Mouse (Mus musculus): Measurements from ENCODE around the gene Ube2j2. TPM values are rescaled to one million over a fixed set of nuclear protein-coding genes. Genes with fewer than 3 reads are reported as not detected.
A peak's percentile ranks its signal among the peaks of the same experiment; 100 is the strongest.

The Ube2j2 gene
- polyA plus RNA-seq (2015; fragmentation: Nextera tagmentation; extraction: Ambion mirVana): 104 and 115 TPM in 2 replicates

DNA sequence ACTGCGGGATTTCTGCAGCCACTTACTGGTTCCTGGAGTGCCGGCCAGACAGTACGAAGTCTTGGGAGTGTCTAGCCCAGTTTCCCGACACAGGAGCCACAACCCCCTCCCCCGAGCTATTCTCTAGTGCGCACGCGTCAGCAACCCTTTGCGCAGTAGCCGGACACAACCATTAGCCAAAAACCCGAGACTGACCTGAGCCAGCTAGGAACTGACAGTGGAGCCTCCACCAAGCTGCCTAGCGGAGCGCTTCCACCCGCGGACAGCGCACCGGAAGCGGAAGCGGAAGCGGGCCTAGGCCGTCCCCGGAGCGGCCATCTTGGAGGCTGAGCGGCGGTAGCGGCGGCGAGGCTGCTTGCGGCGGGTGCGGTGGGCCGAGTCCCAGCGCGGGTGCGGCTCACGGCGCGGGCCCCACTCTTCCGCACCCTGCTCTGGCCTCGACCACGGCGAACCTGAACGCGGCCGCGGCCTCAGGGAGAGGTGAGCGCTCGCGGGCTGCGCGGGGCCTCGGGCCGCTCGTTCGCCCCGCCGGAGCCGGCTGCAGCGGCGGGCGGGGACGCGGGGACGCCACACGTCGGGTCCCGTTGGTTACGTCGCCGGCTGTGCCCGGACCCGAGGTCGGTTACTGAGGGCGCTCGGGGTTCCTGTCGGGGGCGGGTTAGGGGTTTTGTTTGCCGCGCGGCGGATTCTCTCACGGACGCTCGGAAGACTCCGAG, at the start of gene Ube2j2:
Gene Ube2j2, plus strand, starts transcription at position 298 of the 716 bp plus-strand sequence.
- Histone ChIP-seq H3K9ac (peak within 1 kb of the TSS; percentile 73), H3K36me3 (0 out of 2 replicates have a peak, but pooled peaks cover 12% of the 10 kb centered on the region), H3K27ac (replicated peaks) (peak within 1 kb of the TSS; percentile 87), H3K4me1 (replicated peaks) (peaks cover 31% of the 10 kb centered on the region), H3K27me3 (no peaks in the 10 kb centered on the region), H3K4me3 (peak within 1 kb of the TSS; percentile 76), H3K4me2 (peak within 1 kb of the TSS; percentile 83), H3K9me3 (no peaks in the 10 kb centered on the region)
- 0% methylated on average over 77 of the region's 85 CpGs for WGBS
- ATAC-seq (ENCODE audit: low FRiP score, low read depth): peak; percentile 98

DNA sequence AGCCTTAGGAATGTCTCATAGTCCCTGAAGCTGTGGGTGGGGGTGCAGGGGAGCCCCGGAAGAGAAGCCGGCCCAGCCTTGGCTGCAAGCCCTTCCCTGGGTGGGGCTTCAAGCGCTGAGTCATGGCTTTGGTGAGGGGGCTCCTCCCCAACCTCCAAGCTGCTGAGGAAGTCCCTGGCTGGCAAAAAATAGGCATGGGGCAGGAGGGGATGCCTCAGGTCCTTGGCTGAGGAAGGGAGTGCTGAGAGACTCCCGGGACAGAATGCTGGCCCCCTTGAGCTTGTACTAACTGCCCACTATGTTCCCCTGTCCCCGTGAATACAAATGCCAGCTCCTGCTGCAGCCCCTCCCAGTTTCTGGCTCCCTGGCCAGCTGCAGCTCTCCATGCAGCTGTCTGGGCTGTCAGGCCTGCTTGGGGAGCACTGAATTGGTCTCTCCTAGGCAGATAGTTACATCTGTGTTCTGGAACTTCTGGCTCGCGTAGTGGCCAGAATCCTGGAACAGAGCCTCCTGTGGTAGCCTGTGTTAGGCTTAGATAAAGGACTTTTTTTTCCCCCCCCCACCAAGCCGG, 49.2 kb upstream of the Ube2j2 start:
- ATAC-seq (ENCODE audit: low FRiP score, low read depth): no peak
- peak overlapping the region; percentile 87 for H3K4me3 ChIP-seq
- 23% methylated on average over 8 of the region's 8 CpGs for WGBS
- H3K9me3 ChIP-seq: no peaks in the 10 kb centered on the region
- peak overlapping the region; percentile 52 for H3K27ac ChIP-seq (replicated peaks)
- peak overlapping the region; percentile 95; the same call in 1 of the 2 replicates for H3K9ac ChIP-seq
- peaks cover 36% of the 10 kb centered on the region for H3K36me3 ChIP-seq
- peak overlapping the region; percentile 99 for H3K4me2 ChIP-seq
- no peaks in the 10 kb centered on the region for H3K27me3 ChIP-seq
- peaks cover 51% of the 10 kb centered on the region for H3K4me1 ChIP-seq (replicated peaks)

DNA sequence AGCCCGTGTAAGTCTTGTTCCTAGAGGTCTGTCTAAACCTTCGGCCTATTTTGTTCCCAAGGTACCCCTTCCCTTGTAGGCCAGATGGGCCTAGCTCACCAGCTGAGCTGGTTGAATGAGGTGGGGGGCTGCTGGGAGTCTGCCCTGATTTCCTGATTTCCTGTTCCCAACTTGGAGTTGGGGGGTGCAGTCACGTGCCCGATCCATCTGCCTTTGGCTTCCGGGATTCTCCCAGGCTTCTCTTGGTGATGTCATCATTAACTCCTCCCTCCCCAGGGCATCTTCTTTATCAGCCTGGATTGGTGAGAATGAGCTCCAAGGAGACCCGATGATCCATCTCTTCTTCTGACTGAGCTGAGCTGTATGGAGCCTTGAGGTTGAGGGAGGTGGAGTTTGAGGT, 48.4 kb upstream of the Ube2j2 start:
- Histone ChIP-seq H3K27me3 (no peaks in the 10 kb centered on the region), H3K27ac (replicated peaks) (peak overlapping the region; percentile 52), H3K9ac (peak overlapping the region; percentile 95; the same call in 1 of the 2 replicates), H3K36me3 (peaks cover 38% of the 10 kb centered on the region), H3K4me1 (replicated peaks) (peaks cover 43% of the 10 kb centered on the region), H3K9me3 (no peaks in the 10 kb centered on the region), H3K4me2 (peak overlapping the region; percentile 99), H3K4me3 (peak overlapping the region; percentile 87)
- no peak for ATAC-seq (ENCODE audit: low FRiP score, low read depth)
- WGBS: 19% methylated on average over 6 of the region's 6 CpGs

DNA sequence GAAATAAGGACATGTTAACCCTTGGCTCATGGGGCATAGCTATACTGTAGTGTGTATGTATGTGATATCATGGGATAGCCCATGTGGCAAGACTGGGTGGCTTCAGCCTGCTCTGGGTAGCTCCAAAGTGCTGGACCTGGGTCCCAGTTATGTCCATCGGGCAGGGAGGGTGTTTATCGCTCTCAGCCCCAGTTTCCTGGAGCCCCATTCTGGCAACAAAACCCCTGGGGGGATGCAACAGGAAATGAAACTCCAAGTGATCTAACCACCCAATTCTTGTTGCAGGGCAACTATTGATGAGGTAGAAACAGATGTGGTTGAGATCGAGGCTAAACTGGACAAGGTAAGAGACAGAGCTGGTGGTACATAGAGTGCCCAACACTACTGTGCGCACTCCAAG, 47.8 kb upstream of the Ube2j2 start:
- Histone ChIP-seq H3K27ac (replicated peaks) (no peak overlapping the region), H3K36me3 (peaks cover 45% of the 10 kb centered on the region), H3K9ac (no peak overlapping the region), H3K27me3 (no peaks in the 10 kb centered on the region), H3K9me3 (no peaks in the 10 kb centered on the region), H3K4me1 (replicated peaks) (peaks cover 37% of the 10 kb centered on the region), H3K4me3 (0 out of 2 replicates have a peak overlapping the region, but pooled peaks have one; percentile 87), H3K4me2 (peak overlapping the region; percentile 99)
- no peak for ATAC-seq (ENCODE audit: low FRiP score, low read depth)
- 98% methylated on average over 4 of the region's 4 CpGs for WGBS

DNA sequence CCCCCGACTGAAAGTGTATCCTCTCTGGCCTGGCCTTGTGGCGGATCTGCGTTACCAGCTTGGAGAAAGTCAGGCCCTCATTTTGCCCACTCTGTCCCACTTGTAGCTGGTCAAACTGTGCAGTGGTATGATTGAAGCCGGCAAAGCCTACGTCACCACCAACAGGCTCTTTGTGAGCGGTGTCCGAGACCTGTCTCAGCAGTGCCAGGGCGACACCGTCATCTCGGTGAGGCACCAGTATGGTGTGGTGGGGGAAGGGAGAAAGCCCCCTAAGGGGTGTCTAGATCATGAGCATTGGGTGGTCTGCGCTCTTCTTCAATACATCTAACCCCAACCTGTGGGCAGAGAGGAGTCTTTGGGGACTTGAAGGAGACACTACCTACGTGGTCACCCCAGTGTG, 47.2 kb upstream of the Ube2j2 start:
- no peaks in the 10 kb centered on the region for H3K9me3 ChIP-seq
- no peak overlapping the region for H3K4me3 ChIP-seq
- WGBS: 97% methylated on average over 12 of the region's 12 CpGs
- H3K9ac ChIP-seq: no peak overlapping the region
- H3K4me1 ChIP-seq (replicated peaks): peaks cover 34% of the 10 kb centered on the region
- H3K4me2 ChIP-seq: no peak overlapping the region
- no peak for ATAC-seq (ENCODE audit: low FRiP score, low read depth)
- peaks cover 51% of the 10 kb centered on the region for H3K36me3 ChIP-seq
- no peak overlapping the region for H3K27ac ChIP-seq (replicated peaks)
- H3K27me3 ChIP-seq: no peaks in the 10 kb centered on the region

DNA sequence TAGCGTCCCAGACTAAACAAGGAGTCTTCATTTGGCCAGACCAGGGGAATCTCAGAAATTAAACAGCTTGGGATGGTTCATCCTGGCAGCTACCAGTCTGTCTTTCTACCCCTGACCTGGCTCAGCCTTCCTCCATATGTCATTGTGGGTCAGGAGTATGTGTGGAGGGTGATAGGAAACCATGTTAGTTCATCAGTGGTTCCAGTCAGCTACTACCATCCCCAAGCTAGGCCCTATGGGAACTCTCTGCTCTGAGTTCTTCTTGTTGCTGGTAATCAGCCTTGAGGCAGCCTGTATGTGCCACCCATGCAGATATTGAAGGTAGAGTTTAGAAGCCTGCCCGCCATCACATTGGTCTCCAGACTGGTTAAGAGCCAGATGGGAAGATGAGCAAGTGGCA, 45.3 kb upstream of the Ube2j2 start:
- ATAC-seq (ENCODE audit: low FRiP score, low read depth): no peak
- Histone ChIP-seq H3K4me3 (no peak overlapping the region), H3K36me3 (peaks cover 69% of the 10 kb centered on the region), H3K4me2 (no peak overlapping the region), H3K9ac (no peak overlapping the region), H3K27me3 (no peaks in the 10 kb centered on the region), H3K27ac (replicated peaks) (no peak overlapping the region), H3K9me3 (no peaks in the 10 kb centered on the region), H3K4me1 (replicated peaks) (peaks cover 28% of the 10 kb centered on the region)
- 91% methylated on average over 2 of the region's 2 CpGs for WGBS

DNA sequence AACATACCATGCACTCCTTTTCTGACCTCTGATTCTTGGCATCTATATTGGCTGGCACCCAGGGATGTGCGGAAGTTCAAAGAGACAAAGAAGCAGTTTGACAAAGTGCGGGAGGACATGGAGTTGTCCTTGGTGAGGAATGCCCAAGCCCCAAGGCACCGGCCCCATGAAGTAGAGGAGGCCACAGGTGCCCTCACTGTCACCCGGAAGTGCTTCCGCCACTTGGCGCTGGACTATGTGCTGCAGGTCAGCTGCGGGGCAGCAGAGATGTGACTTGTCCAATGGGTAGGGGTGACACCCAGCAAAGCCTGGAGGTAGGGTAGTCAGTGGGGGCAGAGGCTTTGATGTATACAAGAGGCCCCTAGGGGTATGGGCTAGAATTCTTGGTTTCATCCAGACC, 44.3 kb upstream of the Ube2j2 start:
- no peak for ATAC-seq (ENCODE audit: low FRiP score, low read depth)
- Histone ChIP-seq H3K36me3 (peaks cover 80% of the 10 kb centered on the region), H3K27ac (replicated peaks) (no peak overlapping the region), H3K4me3 (no peak overlapping the region), H3K4me1 (replicated peaks) (peaks cover 17% of the 10 kb centered on the region), H3K4me2 (no peak overlapping the region), H3K27me3 (no peaks in the 10 kb centered on the region), H3K9ac (no peak overlapping the region), H3K9me3 (no peaks in the 10 kb centered on the region)
- 93% methylated on average over 7 of the region's 7 CpGs for WGBS

DNA sequence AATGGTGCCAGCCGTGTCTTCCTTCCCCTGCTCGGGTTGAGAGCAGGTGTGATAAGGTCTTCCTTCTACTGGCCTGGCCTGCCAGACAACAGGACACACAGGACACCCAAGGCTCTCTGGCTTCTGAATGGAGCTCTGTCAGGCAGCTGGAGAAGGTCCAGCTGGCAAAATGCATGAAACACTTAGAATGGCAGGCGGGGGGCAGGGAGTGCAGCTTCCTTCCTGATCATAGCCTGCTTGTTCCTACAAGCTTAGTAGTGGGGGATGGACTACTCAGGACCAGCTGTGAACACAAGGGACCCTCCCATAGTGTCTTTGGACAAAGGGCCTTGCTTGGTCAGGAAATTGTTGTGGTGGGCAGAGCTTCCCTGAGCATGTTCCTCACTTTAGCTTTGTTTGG, 42.4 kb upstream of the Ube2j2 start:
- peaks cover 93% of the 10 kb centered on the region for H3K36me3 ChIP-seq
- H3K27me3 ChIP-seq: no peaks in the 10 kb centered on the region
- H3K4me2 ChIP-seq: no peak overlapping the region
- no peaks in the 10 kb centered on the region for H3K9me3 ChIP-seq
- H3K9ac ChIP-seq: no peak overlapping the region
- 77% methylated on average over 3 of the region's 3 CpGs for WGBS
- H3K4me1 ChIP-seq (replicated peaks): no peaks in the 10 kb centered on the region
- peak; percentile 39; the same call in 1 of the 2 replicates for ATAC-seq (ENCODE audit: low FRiP score, low read depth)
- H3K4me3 ChIP-seq: no peak overlapping the region
- no peak overlapping the region for H3K27ac ChIP-seq (replicated peaks)

DNA sequence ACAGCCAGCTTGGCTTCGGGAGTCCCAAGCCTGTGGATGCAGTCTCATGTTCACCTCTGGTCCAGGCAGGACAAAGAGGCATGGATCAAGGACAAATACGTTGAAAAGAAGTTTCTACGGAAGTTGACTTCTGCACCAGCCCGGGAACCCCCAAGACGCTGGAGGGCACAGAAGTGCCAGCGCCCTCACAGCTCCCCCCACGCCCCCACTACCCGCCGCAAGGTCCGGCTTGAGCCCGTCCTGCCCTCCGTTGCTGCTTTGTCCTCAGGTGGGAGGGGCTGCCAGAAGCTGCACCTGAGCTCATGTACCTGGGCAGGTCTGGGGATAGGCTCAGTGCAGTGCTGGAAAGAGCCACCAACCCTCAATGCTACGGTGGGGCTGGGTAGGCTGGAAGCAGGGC, 40.4 kb upstream of the Ube2j2 start:
- Histone ChIP-seq H3K4me1 (replicated peaks) (no peaks in the 10 kb centered on the region), H3K36me3 (peaks cover 89% of the 10 kb centered on the region), H3K27me3 (no peaks in the 10 kb centered on the region), H3K9me3 (no peaks in the 10 kb centered on the region), H3K27ac (replicated peaks) (no peak overlapping the region), H3K4me2 (no peak overlapping the region), H3K4me3 (no peak overlapping the region), H3K9ac (no peak overlapping the region)
- no peak for ATAC-seq (ENCODE audit: low FRiP score, low read depth)
- 96% methylated on average over 13 of the region's 13 CpGs for WGBS

DNA sequence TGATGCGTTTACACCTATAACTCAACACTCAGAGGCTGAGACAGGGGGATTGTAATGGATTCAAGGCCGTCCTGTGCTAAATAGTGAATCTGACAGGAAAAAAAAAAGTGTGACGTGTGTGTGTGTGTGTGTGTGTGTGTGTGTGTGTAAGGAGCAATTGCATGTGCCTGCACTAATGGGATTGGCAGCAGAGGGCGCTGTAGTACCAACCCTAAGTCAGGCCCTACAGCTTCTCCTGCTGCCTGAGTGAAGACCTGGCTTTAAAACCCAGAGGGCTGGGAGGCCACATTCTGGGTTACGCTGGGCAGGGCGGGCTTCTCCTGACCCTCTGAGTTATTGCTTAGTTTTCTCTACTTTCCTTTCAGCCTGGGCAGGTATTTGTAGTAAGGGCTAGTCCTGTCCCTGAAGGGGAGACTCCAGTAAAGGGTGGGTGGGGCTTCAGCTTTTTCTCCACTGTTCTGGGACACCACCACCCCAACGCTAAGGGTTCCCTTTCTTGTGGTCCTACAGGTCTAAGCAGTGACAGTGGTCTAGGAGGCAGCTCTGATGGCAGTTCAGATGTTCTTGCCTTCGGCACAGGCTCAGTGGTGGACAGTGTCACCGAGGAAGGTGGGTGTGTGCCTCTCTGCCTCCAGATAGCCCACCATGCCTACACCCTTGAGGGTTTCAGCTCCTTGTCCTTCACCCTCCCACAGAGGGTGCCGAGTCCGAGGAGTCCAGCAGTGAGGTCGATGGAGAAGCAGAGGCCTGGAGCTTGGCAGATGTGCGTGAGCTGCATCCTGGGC, 39.1 kb upstream of the Ube2j2 start:
- H3K9me3 ChIP-seq: no peaks in the 10 kb centered on the region
- H3K27ac ChIP-seq (replicated peaks): no peak overlapping the region
- ATAC-seq (ENCODE audit: low FRiP score, low read depth): no peak
- no peak overlapping the region for H3K9ac ChIP-seq
- no peak overlapping the region for H3K4me2 ChIP-seq
- no peaks in the 10 kb centered on the region for H3K4me1 ChIP-seq (replicated peaks)
- no peak overlapping the region for H3K4me3 ChIP-seq
- 93% methylated on average over 13 of the region's 13 CpGs for WGBS
- no peaks in the 10 kb centered on the region for H3K27me3 ChIP-seq
- H3K36me3 ChIP-seq: peaks cover 77% of the 10 kb centered on the region

DNA sequence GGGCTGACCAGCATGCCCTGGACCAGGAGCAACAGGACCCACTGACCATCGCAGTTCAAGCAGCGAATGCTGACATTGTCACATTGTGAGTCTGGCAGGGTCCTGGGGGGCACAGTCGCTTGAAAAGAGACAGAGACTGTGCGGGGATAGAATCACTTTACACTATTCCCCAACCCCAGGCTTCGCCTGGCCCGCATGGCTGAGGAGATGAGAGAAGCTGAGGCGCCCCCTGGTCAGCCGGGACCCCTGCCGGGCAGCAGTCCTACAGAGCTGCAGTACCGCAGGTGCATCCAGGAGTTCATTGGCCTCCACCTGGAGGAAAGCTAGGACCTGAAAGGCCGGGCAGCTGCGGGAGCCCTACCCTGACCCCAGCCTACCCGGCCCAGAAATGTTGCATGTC, 38.0 kb upstream of the Ube2j2 start:
- Histone ChIP-seq H3K27ac (replicated peaks) (no peak overlapping the region), H3K4me3 (no peak overlapping the region)

DNA sequence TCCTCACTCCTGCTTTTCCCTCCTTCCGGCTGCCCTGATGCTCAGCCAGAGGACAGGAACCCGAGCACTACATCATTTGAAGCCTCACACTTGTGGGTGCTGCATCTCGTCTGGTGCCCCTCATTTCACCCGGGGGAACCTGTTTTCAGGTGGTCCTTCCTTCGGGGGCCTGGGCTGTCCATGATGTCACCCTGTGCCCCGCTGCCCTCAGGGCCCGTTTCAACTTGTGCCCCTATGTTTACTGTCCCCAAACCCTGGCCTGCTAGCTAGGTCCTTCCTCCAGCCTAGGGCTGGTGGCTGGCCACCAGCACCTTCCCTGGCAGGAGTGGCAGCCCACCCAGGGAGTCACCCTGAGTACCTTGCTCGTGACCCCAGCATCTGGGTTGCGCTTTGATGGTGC, 37.5 kb upstream of the Ube2j2 start:
- H3K4me2 ChIP-seq: no peak overlapping the region
- ATAC-seq (ENCODE audit: low FRiP score, low read depth): no peak
- no peak overlapping the region for H3K4me3 ChIP-seq
- H3K9me3 ChIP-seq: no peaks in the 10 kb centered on the region
- no peak overlapping the region for H3K27ac ChIP-seq (replicated peaks)
- 88% methylated on average over 9 of the region's 9 CpGs for WGBS
- no peaks in the 10 kb centered on the region for H3K27me3 ChIP-seq
- H3K36me3 ChIP-seq: peaks cover 61% of the 10 kb centered on the region
- no peaks in the 10 kb centered on the region for H3K4me1 ChIP-seq (replicated peaks)
- no peak overlapping the region for H3K9ac ChIP-seq

More for the DNA sequence above, 38.0 kb upstream of the Ube2j2 start:
- no peaks in the 10 kb centered on the region for H3K9me3 ChIP-seq
- H3K27me3 ChIP-seq: no peaks in the 10 kb centered on the region
- no peak overlapping the region for H3K4me2 ChIP-seq
- H3K9ac ChIP-seq: no peak overlapping the region
- 88% methylated on average over 13 of the region's 13 CpGs for WGBS
- ATAC-seq (ENCODE audit: low FRiP score, low read depth): no peak
- peaks cover 65% of the 10 kb centered on the region for H3K36me3 ChIP-seq
- no peaks in the 10 kb centered on the region for H3K4me1 ChIP-seq (replicated peaks)

Measured in hindbrain, embryonic 15.5 days (tissue).